11 mouse cellular contexts compared by ENCODE assay signal in genomic region chr11:75263274-75263963, GRCm38 (mm10).
DNase-seq lines count a peak whose midpoint lies in the region; ATAC-seq lines count a peak whose summit lies in the region.
"Had no signal": no experiment of that assay in that cellular context is flagged by ENCODE, and none has a peak within 500 bp of the region (broad histone marks: within the 10 kb centered on the region; RNA-seq: fewer than 3 reads in every experiment).

No protein-coding gene starts in this region.

- DNase-seq in heart, adult 11 months, result peak; percentile 94
- DNase-seq in heart, adult 8-10 months (ENCODE audit: low spot score), result no peak
- peak; percentile 17 for DNase-seq in urinary bladder, adult 2 months (ENCODE audit: low spot score)
- no peak for DNase-seq in urinary bladder, postnatal 14 days (ENCODE audit: low spot score)
- DNase-seq in adipocyte (ENCODE audit: low spot score), result no peak
- DNase-seq in left cerebral cortex, postnatal 36 days (ENCODE audit: low spot score in 2 of 2), result no peak
- DNase-seq in urinary bladder, postnatal 36 days (ENCODE audit: low spot score in 2 of 2), result no peak
- DNase-seq: cerebellum, postnatal 36 days; liver, embryonic 13.5 days; thymus, adult 2 months had no signal

- no peaks in the 10 kb centered on the region for H3K9me3 ChIP-seq in limb, embryonic 12.5 days
- H3K9me3 ChIP-seq: liver, embryonic 13.5 days had no signal

- peak overlapping the region; percentile 67; the same call in 1 of the 2 replicates for H3K27ac ChIP-seq in limb, embryonic 12.5 days
- H3K27ac ChIP-seq: liver, embryonic 13.5 days had no signal

- H3K4me3 ChIP-seq in limb, embryonic 12.5 days (replicated peaks), result no peak overlapping the region
- H3K4me3 ChIP-seq: liver, embryonic 13.5 days had no signal

- H3K36me3 ChIP-seq in limb, embryonic 12.5 days, result no peaks in the 10 kb centered on the region
- H3K36me3 ChIP-seq: liver, embryonic 13.5 days had no signal

- 23% methylated on average over 15 of the region's 15 CpGs for WGBS in limb, embryonic 12.5 days

- H3K9ac ChIP-seq in limb, embryonic 12.5 days (replicated peaks), result peak overlapping the region; percentile 18; the same call in 1 of the 2 replicates
- H3K9ac ChIP-seq: liver, embryonic 13.5 days had no signal

- 0 out of 2 replicates have a peak, but pooled peaks cover 4% of the 10 kb centered on the region for H3K27me3 ChIP-seq in limb, embryonic 12.5 days
- H3K27me3 ChIP-seq: liver, embryonic 13.5 days had no signal

- H3K4me1 ChIP-seq in limb, embryonic 12.5 days (replicated peaks), result peaks cover 53% of the 10 kb centered on the region

- intact Hi-C loops in left cerebral cortex, postnatal 36 days (cut with DNase I), result no loop called here

- 0 out of 2 replicates have a peak overlapping the region, but pooled peaks have one; percentile 6 for H3K4me2 ChIP-seq in limb, embryonic 12.5 days
- H3K4me2 ChIP-seq: liver, embryonic 13.5 days had no signal

- no peak for ATAC-seq in limb, embryonic 12.5 days (ENCODE audit: insufficient number of reproducible peaks, insufficient read depth, low FRiP score, low TSS enrichment, low read depth)

Comparison
In these comparisons a context has a peak if more than half of its experiments do, and no peak if none do; other contexts are left out.
1. DNase-seq: peak in heart, adult 11 months (single experiment) and urinary bladder, adult 2 months (single experiment); none in heart, adult 8-10 months (single experiment), urinary bladder, postnatal 14 days (single experiment), adipocyte (single experiment), left cerebral cortex, postnatal 36 days (0 of 2) and urinary bladder, postnatal 36 days (0 of 2).